Mouse (Mus musculus) olfactory bulb, adult 2 months (tissue): ENCODE results near the gene Gm21981.

Experiments used
- CTCF ChIP-seq: fragments of 200-500 bp; IDR thresholded peaks from 2 replicates; pipeline ENCODE4 v1.5.1; 2012; ENCODE audit warnings: low read depth, mild to moderate bottlenecking, low read length, moderate library complexity; ENCODE audit not compliant: insufficient read depth
- POLR2A ChIP-seq: fragments of 200-500 bp; IDR thresholded peaks from 2 replicates; pipeline ENCODE4 v1.6.1; 2012; ENCODE audit warnings: mild to moderate bottlenecking, low read depth, low read length, moderate library complexity; ENCODE audit not compliant: insufficient read depth

GRCm38 (mm10) chr17:47738066-47738878, 44.0 kb upstream of the Gm21981 start:
- TF ChIP-seq POLR2A = peak; percentile 16; the same call in 1 of the 2 replicates
- TF ChIP-seq CTCF = no peak
